Mouse (Mus musculus) liver, embryonic 11.5 days (tissue): Measurements from ENCODE around the gene Scimp. TPM values are rescaled to one million over a fixed set of nuclear protein-coding genes. Genes with fewer than 3 reads are reported as not detected.

Experiments used
- ATAC-seq: fragments of 200-750 bp; cut with Nextera tagmentation; replicated peaks from 2 replicates; pipeline ENCODE4 v1.8.0; 2017; ENCODE audit warnings: moderate number of reproducible peaks, mild to moderate bottlenecking, moderate TSS enrichment, moderate library complexity; ENCODE audit not compliant: low FRiP score
- DNase-seq: peaks from one replicate; pipeline ENCODE4 v3.0.0-alpha.2; 2017; ENCODE audit warnings: low spot score
- H3K27ac ChIP-seq: fragments of 300-500 bp; sonication (generic); 2 replicates; pipeline ENCODE4 v1.5.1; 2014; ENCODE audit warnings: mild to moderate bottlenecking, low read depth, low read length, control low read depth
- H3K27me3 ChIP-seq: fragments of 300-500 bp; sonication (generic); replicated peaks from 2 replicates; pipeline ENCODE4 v1.6.1; 2014; ENCODE audit warnings: low read length, mixed read lengths; ENCODE audit not compliant: control insufficient read depth, insufficient read depth
- H3K36me3 ChIP-seq: fragments of 300-500 bp; sonication (generic); 2 replicates; pipeline ENCODE4 v1.6.1; 2014; ENCODE audit warnings: mild to moderate bottlenecking, low read length, moderate library complexity, mixed read lengths; ENCODE audit not compliant: control insufficient read depth, insufficient read depth
- H3K4me1 ChIP-seq: fragments of 300-500 bp; sonication (generic); replicated peaks from 2 replicates; pipeline ENCODE4 v1.6.1; 2014; ENCODE audit warnings: low read length, mixed read lengths; ENCODE audit not compliant: control insufficient read depth, insufficient read depth
- H3K4me2 ChIP-seq: fragments of 300-500 bp; sonication (generic); 2 replicates; pipeline ENCODE4 v1.6.1; 2014; ENCODE audit warnings: mild to moderate bottlenecking, control low read depth, moderate library complexity
- H3K4me3 ChIP-seq: fragments of 300-500 bp; sonication (generic); 2 replicates; pipeline ENCODE4 v1.5.1; 2014; ENCODE audit warnings: low read depth, low read length, control low read depth
- H3K9ac ChIP-seq: fragments of 300-500 bp; sonication (generic); 2 replicates; pipeline ENCODE4 v1.6.1; 2014; ENCODE audit warnings: low read depth, low read length, control low read depth
- H3K9me3 ChIP-seq: fragments of 300-500 bp; sonication (generic); 2 replicates; pipeline ENCODE4 v1.6.1; 2016; ENCODE audit warnings: low read length, inconsistent platforms, mixed read lengths; ENCODE audit not compliant: control insufficient read depth
- whole genome bisulfite sequencing: fragments of 180-500 bp; shearing (Covaris S2); extraction: QIAGEN DNeasy Blood & Tissue Kit; methylation state at CpG from one replicate; pipeline ENCODE4 v1.1.7; 2014; 5-methylcytosine and 5-hydroxymethylcytosine counted together
- polyA plus RNA-seq: library from polyadenylated mRNA; unstranded; fragments of >200 nt; fragmentation: Nextera tagmentation; extraction: Ambion mirVana; gene quantifications from 2 replicates; pipeline ENCODE4 v1.2.1, GENCODE M21; 2014

The Scimp gene
- polyA plus RNA-seq, 1 experiment from 2014 or later: 0.82 TPM

DNA sequence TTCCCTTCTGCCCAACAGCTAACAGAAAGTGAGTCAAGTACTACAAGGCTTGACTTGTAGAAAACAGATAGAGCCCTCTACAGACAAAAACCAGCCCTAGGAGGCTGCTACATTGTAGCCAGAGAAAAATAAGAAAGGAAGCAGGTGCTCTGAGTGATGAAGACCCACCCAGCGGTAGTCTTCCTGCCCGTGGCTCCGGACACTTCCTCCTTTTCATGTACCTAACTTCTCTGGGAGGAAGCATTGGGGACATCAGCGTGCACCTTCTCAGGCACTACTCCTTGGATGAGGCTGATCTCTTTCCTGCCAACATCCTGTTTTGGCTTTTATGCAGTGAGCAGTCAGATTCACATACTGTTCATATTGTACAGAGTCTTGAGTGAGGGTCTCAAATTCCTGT is 5.7 kb downstream of the Scimp start:
- Histone ChIP-seq H3K4me2 (no peak overlapping the region), H3K4me3 (no peak overlapping the region), H3K9me3 (no peaks in the 10 kb centered on the region), H3K36me3 (no peaks in the 10 kb centered on the region), H3K27ac (no peak overlapping the region), H3K27me3 (no peaks in the 10 kb centered on the region), H3K4me1 (no peaks in the 10 kb centered on the region), H3K9ac (no peak overlapping the region)
- DNase-seq: no peak
- WGBS: 41% methylated on average over 4 of the region's 4 CpGs
- no peak for ATAC-seq

DNA sequence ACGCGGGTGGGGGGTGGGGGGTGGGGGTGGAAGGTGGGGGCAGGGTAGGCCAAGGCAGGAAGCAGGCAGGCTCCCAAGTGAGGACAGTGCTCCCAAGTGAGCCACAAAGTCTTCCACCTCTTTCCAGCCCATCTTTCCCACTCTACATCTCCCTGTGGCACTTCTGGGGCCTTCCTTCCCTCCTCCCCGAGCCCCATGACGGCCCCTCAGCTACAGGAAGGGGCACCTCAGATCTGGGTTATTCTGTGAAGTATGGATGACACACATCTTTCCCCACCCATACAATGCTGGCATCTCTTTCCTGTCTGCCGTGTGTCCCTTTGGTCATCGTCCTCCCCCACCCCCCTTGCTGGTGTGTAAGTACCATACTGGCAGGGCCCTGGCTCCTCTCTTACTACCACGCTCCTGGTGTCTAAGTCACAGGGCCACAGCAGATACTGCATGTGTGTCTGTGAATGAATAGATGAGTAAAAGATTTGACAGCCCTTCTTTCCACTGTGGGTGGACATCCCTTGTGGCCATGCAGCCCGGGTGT is 6.7 kb downstream of the Scimp start:
- ATAC-seq (no peak), DNase-seq (no peak)
- 48% methylated on average over 8 of the region's 8 CpGs for WGBS
- H3K4me3 ChIP-seq: no peak overlapping the region
- no peaks in the 10 kb centered on the region for H3K4me1 ChIP-seq
- H3K9ac ChIP-seq: no peak overlapping the region
- no peak overlapping the region for H3K27ac ChIP-seq
- no peaks in the 10 kb centered on the region for H3K27me3 ChIP-seq
- no peak overlapping the region; the same call in 1 of the 2 replicates for H3K4me2 ChIP-seq
- no peaks in the 10 kb centered on the region for H3K9me3 ChIP-seq
- H3K36me3 ChIP-seq: no peaks in the 10 kb centered on the region

GRCm38 (mm10) chr11:70804395-70804794 is 8.0 kb downstream of the Scimp start:
- no peak for ATAC-seq
- no peak overlapping the region for H3K4me3 ChIP-seq

DNA sequence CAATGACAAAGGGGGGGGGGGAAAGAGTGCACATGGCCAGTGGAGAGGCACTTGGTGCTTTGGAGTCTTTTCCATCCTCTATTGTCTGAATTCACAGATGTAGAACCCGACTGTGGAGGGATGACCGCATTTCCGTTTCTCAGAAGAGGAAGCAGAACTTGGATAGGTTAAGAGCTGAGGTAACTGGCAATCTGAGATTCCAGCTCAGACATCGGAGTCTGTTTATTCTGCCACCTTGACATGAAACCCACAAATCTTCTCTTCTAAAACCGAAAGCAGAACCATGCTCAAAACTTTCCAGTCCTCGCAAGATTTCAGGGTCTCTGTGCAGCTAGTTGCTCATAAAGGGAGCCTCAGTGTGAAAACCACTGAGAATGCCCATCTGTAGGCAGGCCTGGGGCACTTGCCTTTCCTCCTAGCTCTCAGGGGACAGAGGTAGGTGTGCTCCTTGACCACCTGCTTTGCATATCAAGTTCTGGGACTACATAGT is 8.6 kb downstream of the Scimp start:
- Histone ChIP-seq H3K36me3 (no peaks in the 10 kb centered on the region), H3K4me1 (no peaks in the 10 kb centered on the region), H3K4me3 (no peak overlapping the region), H3K27me3 (no peaks in the 10 kb centered on the region), H3K27ac (no peak overlapping the region), H3K4me2 (no peak overlapping the region), H3K9ac (no peak overlapping the region), H3K9me3 (no peaks in the 10 kb centered on the region)
- no peak for ATAC-seq
- WGBS: 38% methylated on average over 6 of the region's 6 CpGs
- no peak for DNase-seq

More at GRCm38 (mm10) chr11:70804395-70804794, 8.0 kb downstream of the Scimp start:
- no peak for DNase-seq
- no peaks in the 10 kb centered on the region for H3K36me3 ChIP-seq
- H3K4me2 ChIP-seq: no peak overlapping the region
- 70% methylated on average over 3 of the region's 3 CpGs for WGBS
- H3K9me3 ChIP-seq: no peaks in the 10 kb centered on the region
- H3K27me3 ChIP-seq: no peaks in the 10 kb centered on the region
- H3K9ac ChIP-seq: no peak overlapping the region
- H3K27ac ChIP-seq: no peak overlapping the region
- no peaks in the 10 kb centered on the region for H3K4me1 ChIP-seq

DNA sequence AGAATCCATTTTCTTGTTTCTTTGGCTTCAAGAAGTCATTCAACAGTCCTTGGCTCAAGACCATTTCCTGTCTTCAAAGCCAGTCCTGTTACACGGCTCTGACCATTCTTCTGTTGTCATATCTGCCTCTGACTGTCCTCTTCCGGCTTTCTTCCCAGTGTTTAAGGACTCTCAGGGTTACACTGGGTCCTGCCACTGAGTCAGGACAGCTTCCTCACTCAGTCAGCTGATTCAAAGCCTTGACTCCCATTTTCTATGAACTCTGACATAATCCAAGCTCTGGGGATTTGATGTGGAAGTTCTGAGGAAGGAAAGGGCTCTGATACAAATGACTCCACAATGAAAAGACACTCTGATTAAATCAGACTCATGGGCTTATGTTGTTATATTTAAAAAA is 9.5 kb downstream of the Scimp start:
- no peak for DNase-seq
- H3K27me3 ChIP-seq: no peaks in the 10 kb centered on the region
- WGBS: 51% methylated on average over 2 of the region's 2 CpGs

DNA sequence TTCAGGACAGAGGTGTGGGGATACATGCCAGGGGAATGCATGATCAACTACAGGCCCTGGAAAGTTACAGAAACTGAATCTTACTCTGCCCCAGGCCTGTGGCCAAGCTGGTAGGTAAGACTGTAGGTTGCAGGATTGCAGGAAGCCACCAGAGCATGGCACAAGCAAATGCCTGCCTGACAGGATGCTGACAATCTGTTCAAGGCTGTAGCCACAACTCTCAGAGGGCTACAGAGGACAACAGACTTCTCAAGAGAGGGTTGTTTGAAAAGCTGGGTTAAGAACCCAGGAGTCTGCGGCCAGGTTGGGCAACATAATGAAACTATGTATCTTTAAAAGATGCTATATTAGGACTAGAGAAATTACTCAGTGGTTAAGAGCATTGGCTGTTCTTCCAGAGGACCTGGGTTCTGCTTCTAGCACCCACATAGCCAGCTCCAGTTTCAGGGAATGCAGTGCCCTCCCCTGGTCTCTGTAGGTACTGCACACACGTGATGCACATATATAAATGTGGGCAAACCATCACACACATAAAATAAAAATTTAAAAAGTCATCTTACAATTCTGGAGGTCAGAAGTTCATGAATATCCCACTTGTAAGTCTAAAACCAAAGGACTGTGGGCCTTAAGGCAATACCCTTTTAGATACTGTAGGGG is 10.1 kb downstream of the Scimp start:
- WGBS: 81% methylated on average over 2 of the region's 2 CpGs
- H3K4me3 ChIP-seq: no peak overlapping the region
- no peaks in the 10 kb centered on the region for H3K36me3 ChIP-seq
- H3K9me3 ChIP-seq: no peaks in the 10 kb centered on the region
- H3K27ac ChIP-seq: no peak overlapping the region
- no peak for ATAC-seq
- no peak overlapping the region for H3K4me2 ChIP-seq
- no peaks in the 10 kb centered on the region for H3K4me1 ChIP-seq
- no peak for DNase-seq
- no peak overlapping the region for H3K9ac ChIP-seq
- no peaks in the 10 kb centered on the region for H3K27me3 ChIP-seq

More for the DNA sequence above, 9.5 kb downstream of the Scimp start:
- Histone ChIP-seq H3K4me3 (no peak overlapping the region), H3K9ac (no peak overlapping the region), H3K4me2 (no peak overlapping the region), H3K9me3 (no peaks in the 10 kb centered on the region), H3K27ac (no peak overlapping the region), H3K36me3 (no peaks in the 10 kb centered on the region), H3K4me1 (no peaks in the 10 kb centered on the region)
- ATAC-seq: no peak

GRCm38 (mm10) chr11:70792409-70792808 is 20.0 kb downstream of the Scimp start:
- WGBS: 88% methylated on average over 1 of the region's 1 CpGs
- Histone ChIP-seq H3K27ac (no peak overlapping the region), H3K9me3 (no peaks in the 10 kb centered on the region), H3K27me3 (no peaks in the 10 kb centered on the region), H3K4me2 (no peak overlapping the region), H3K36me3 (no peaks in the 10 kb centered on the region), H3K4me1 (no peaks in the 10 kb centered on the region), H3K4me3 (no peak overlapping the region), H3K9ac (no peak overlapping the region)
- DNase-seq: no peak
- ATAC-seq: no peak

- H3K4me3 ChIP-seq: no peak overlapping the region
- H3K4me2 ChIP-seq: no peak overlapping the region
- no peak overlapping the region for H3K27ac ChIP-seq
- no peak for ATAC-seq
- WGBS: 83% methylated on average over 5 of the region's 5 CpGs
- H3K36me3 ChIP-seq: no peaks in the 10 kb centered on the region
- H3K4me1 ChIP-seq: no peaks in the 10 kb centered on the region
- H3K9me3 ChIP-seq: no peaks in the 10 kb centered on the region
- H3K9ac ChIP-seq: no peak overlapping the region
- no peaks in the 10 kb centered on the region for H3K27me3 ChIP-seq
- DNase-seq: no peak
Observed at GRCm38 (mm10) chr11:70791676-70792075, 20.7 kb downstream of the Scimp start.
